Mouse (Mus musculus) embryonic stem cell, embryonic (primary cell): ENCODE data around the gene Gm21983.

Source experiments
- CTCF ChIA-PET, 4 experiments: fragments of 300-600 bp in 2 of 4; fragments of 350-600 bp in 2 of 4; sonication (Branson Sonifier 250); formaldehyde crosslinking; loops; one replicate each; lab custom pipeline; 2022; ENCODE audit warnings: inconsistent platforms in 2 of 4; lab: Charles Lee
- POLR2A ChIA-PET, 4 experiments: fragments of 300-600 bp in 2 of 4; fragments of 350-600 bp in 2 of 4; sonication (Branson Sonifier 250); formaldehyde crosslinking; loops; one replicate each; lab custom pipeline; 2022; ENCODE audit warnings: antibody characterized with exemption in 4 of 4, inconsistent platforms in 1 of 4; lab: Charles Lee

The Gm21983 gene

DNA sequence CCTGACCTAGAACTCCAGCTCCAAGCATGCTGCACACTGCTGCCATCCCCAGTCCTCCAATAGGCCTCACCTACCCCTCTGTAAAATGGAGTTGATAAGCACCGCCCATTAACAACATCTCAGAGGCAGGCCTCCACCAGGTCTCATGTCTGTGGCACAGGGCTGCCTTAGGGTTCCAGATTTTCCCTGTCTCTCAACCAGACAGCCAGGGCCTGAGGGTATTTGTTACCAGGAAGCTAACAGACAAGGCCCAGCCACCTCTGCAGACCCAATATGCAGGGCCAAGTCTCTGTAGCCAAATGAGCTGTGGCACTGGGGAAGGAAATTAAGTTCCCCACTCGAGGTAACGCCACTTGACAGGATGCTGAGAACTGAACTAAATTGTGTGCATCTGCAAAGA is 20.0 kb downstream of the Gm21983 start:
- ChIA-PET POLR2A (interaction anchor here in 3 of 4 experiments (0.8 to 7.2 kb wide), 28 partner anchors 12 to 528 kb away, joined by 3 to 107 read pairs (median 8); partner anchors contain the start of genes Rab4b (in 3 of the 3), BC024978 (in 2 of the 3), Coq8b (in 2 of the 3) and Gm21983 (in 2 of the 3)), CTCF (interaction anchor here in 2 of 4 experiments (0.7 to 2.7 kb wide), 12 partner anchors 18 to 279 kb away, joined by 3 to 54 read pairs (median 5); partner anchors contain the start of genes Gm21983 (in 1 of the 2), Itpkc (in 1 of the 2) and Rab4b (in 1 of the 2))

DNA sequence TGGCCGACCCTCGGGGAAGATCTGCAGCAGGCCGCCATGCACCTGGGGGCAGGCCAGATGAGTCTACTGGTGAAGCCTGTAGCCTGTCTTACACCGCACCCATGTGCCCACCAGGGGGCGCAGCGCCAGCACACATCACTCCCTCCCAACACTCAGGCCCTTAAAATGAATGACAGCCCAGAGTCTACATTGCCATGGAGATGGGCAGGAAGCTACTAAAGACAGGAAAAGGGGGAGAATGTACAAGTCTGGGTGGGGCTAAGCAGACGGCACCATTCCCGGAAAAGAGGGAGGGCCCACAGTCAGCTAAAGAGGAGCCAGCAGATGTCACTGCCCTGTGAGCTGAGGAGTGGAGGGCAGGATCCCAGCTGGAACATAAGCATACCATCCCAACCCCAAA is 21.0 kb downstream of the Gm21983 start:
- ChIA-PET POLR2A (interaction anchor here (0.6 to 7.2 kb wide), 51 partner anchors 9 to 1605 kb away, joined by 3 to 107 read pairs (median 5); partner anchors contain the start of genes BC024978 (in 4 of the 4), Snrpa (in 4 of the 4), Rab4b (in 3 of the 4) and Coq8b (in 2 of the 4)), CTCF (interaction anchor here (0.5 to 3.9 kb wide), 53 partner anchors 14 to 331 kb away, joined by 3 to 54 read pairs (median 4); partner anchors contain the start of genes Coq8b (in 3 of the 4), Rab4b (in 3 of the 4), BC024978 (in 2 of the 4) and Snrpa (in 2 of the 4))

- ChIA-PET CTCF (interaction anchor here (0.5 to 3.9 kb wide), 31 partner anchors 20 to 249 kb away, joined by 3 to 54 read pairs (median 5); partner anchors contain the start of genes Rab4b (in 2 of the 4), BC024978 (in 1 of the 4), Coq8b (in 1 of the 4) and Gm21983 (in 1 of the 4)), POLR2A (interaction anchor here (1.0 to 7.2 kb wide), 35 partner anchors 10 to 327 kb away, joined by 3 to 107 read pairs (median 8); partner anchors contain the start of genes BC024978 (in 4 of the 4), Snrpa (in 4 of the 4), Rab4b (in 3 of the 4) and Coq8b (in 2 of the 4))
These were observed 21.6 kb downstream of the Gm21983 start for GRCm38 (mm10) chr7:27159256-27159655.

DNA sequence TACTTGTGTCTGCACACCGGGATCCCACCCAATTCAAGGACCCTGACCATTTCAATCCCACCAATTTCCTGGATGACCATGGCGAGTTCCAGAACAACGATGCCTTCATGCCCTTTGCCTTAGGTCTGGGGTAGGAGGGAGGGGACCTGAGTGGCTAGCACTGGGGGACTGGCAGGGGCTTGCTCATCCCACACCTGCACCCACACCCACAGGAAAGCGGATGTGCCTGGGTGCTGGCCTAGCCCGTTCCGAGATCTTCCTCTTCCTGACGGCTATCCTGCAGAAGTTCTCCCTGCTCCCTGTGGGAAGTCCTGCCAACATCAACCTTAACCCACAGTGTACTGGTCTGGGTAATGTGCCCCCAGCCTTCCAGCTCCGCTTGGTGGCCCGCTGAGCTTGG is 22.7 kb downstream of the Gm21983 start:
- ChIA-PET CTCF (interaction anchor here in 1 of 4 experiments (2.6 to 3.9 kb wide), 2 partner anchors 21 to 31 kb away, joined by 34 to 54 read pairs; partner anchors contain the start of genes Gm21983 and Rab4b), POLR2A (interaction anchor here in 2 of 4 experiments (1.0 to 7.2 kb wide), 6 partner anchors 16 to 79 kb away, joined by 3 to 107 read pairs (median 16); partner anchors contain the start of genes BC024978 (in 1 of the 2), Gm21983 (in 1 of the 2), Mia (in 1 of the 2) and Rab4b (in 1 of the 2))

GRCm38 (mm10) chr7:27156005-27156404 is 24.9 kb downstream of the Gm21983 start:
- CTCF ChIA-PET = interaction anchor here (0.6 to 2.8 kb wide), 10 partner anchors 23 to 1400 kb away, joined by 3 to 11 read pairs (median 8); partner anchors contain the start of gene Rab4b (in 1 of the 4)
- POLR2A ChIA-PET = interaction anchor here (0.6 to 4.4 kb wide), 32 partner anchors 7 to 211 kb away, joined by 3 to 26 read pairs (median 6); partner anchors contain the start of genes BC024978 (in 3 of the 4), Egln2 (in 3 of the 4), Rab4b (in 3 of the 4) and Snrpa (in 3 of the 4)

- ChIA-PET CTCF (no interaction called here), POLR2A (interaction anchor here in 1 of 4 experiments (0.6 to 0.7 kb wide), 2 partner anchors 9 to 580 kb away, joined by 3 to 4 read pairs; no protein-coding TSS in a partner anchor)
These were observed 27.6 kb downstream of the Gm21983 start, which contains the start of gene Cyp2t4 for GRCm38 (mm10) chr7:27153205-27153764. TSS of gene Cyp2t4 (plus strand) at chr7:27153714.

- CTCF ChIA-PET = interaction anchor here in 2 of 4 experiments (0.6 to 4.4 kb wide), 3 partner anchors 149 to 353 kb away, joined by 3 to 31 read pairs (median 4); no protein-coding TSS in a partner anchor
- POLR2A ChIA-PET = interaction anchor here in 1 of 4 experiments (0.6 kb wide), 1 partner anchor 122 kb away, joined by 3 read pairs; no protein-coding TSS in a partner anchor
These were observed 44.4 kb downstream of the Gm21983 start for GRCm38 (mm10) chr7:27136410-27136996.

GRCm38 (mm10) chr7:27133757-27134156 is 47.1 kb downstream of the Gm21983 start:
- CTCF ChIA-PET = interaction anchor here in 3 of 4 experiments (0.6 to 4.4 kb wide), 9 partner anchors 16 to 152 kb away, joined by 3 to 31 read pairs (median 4); partner anchors contain the start of genes Egln2 (in 1 of the 3) and Rab4b (in 1 of the 3)
- POLR2A ChIA-PET = interaction anchor here in 3 of 4 experiments (0.6 to 1.8 kb wide), 6 partner anchors 26 to 864 kb away, joined by 3 to 9 read pairs (median 4); partner anchors contain the start of genes BC024978 (in 1 of the 3), Rab4b (in 1 of the 3) and Snrpa (in 1 of the 3)

- ChIA-PET CTCF (interaction anchor here (0.6 to 4.4 kb wide), 20 partner anchors 18 to 803 kb away, joined by 3 to 31 read pairs (median 4); partner anchors contain the start of genes Coq8b (in 1 of the 4) and Rab4b (in 1 of the 4)), POLR2A (interaction anchor here in 3 of 4 experiments (1.0 to 1.8 kb wide), 7 partner anchors 27 to 152 kb away, joined by 3 to 9 read pairs (median 4); partner anchors contain the start of genes BC024978 (in 1 of the 3), Numbl (in 1 of the 3), Rab4b (in 1 of the 3) and Snrpa (in 1 of the 3))
These were observed 47.7 kb downstream of the Gm21983 start for GRCm38 (mm10) chr7:27133156-27133555.

DNA sequence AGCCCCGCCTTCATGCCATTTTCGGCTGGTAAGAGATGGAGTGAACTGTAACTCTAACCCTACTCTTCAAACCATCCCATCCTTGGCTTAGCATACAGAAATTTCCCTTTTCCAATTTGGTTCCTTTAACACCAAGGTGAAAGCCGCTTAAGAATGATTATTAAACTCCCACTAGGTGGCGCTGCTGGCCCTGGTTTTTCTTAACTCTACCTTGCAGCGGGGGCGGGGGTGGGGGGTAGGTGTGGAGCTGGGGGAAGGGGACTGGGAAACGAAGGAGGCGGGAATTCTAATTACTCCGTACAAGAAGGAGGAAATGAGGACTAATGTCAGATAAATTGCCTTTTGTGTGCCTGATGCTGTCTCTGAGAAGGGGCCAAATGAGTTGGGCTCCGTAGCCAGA is 48.3 kb downstream of the Gm21983 start:
- CTCF ChIA-PET = interaction anchor here (0.5 to 4.4 kb wide), 21 partner anchors 18 to 803 kb away, joined by 3 to 31 read pairs (median 4); partner anchors contain the start of genes Coq8b (in 1 of the 4) and Rab4b (in 1 of the 4)
- POLR2A ChIA-PET = interaction anchor here in 3 of 4 experiments (0.6 to 1.8 kb wide), 9 partner anchors 27 to 153 kb away, joined by 3 to 9 read pairs (median 3); partner anchors contain the start of genes BC024978 (in 1 of the 3), Numbl (in 1 of the 3), Rab4b (in 1 of the 3) and Snrpa (in 1 of the 3)

DNA sequence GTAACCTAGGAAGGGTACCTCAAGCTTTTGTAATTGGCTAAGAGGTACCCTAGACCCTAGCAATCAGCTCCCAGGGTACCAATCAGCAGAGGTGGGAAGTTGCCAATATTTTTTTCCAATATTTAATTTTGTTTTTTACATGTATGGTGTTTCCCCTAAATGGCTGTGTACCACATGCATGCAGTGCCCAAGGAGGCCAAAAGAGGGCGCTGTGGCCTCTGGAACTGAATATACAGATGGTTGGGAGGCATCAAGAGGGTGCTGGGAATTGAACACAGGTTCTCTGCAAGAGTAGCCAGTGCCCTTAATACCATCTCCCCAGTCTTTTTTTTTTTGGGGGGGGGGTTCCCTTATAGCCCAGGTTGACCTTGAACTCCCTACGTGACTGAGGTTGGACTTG is 49.5 kb downstream of the Gm21983 start:
- POLR2A ChIA-PET = interaction anchor here in 3 of 4 experiments (0.5 to 1.9 kb wide), 4 partner anchors 24 to 154 kb away, joined by 3 to 5 read pairs (median 3); no protein-coding TSS in a partner anchor
- CTCF ChIA-PET = interaction anchor here (0.6 to 2.1 kb wide), 6 partner anchors 24 to 1260 kb away, joined by 3 to 12 read pairs (median 4); no protein-coding TSS in a partner anchor

DNA sequence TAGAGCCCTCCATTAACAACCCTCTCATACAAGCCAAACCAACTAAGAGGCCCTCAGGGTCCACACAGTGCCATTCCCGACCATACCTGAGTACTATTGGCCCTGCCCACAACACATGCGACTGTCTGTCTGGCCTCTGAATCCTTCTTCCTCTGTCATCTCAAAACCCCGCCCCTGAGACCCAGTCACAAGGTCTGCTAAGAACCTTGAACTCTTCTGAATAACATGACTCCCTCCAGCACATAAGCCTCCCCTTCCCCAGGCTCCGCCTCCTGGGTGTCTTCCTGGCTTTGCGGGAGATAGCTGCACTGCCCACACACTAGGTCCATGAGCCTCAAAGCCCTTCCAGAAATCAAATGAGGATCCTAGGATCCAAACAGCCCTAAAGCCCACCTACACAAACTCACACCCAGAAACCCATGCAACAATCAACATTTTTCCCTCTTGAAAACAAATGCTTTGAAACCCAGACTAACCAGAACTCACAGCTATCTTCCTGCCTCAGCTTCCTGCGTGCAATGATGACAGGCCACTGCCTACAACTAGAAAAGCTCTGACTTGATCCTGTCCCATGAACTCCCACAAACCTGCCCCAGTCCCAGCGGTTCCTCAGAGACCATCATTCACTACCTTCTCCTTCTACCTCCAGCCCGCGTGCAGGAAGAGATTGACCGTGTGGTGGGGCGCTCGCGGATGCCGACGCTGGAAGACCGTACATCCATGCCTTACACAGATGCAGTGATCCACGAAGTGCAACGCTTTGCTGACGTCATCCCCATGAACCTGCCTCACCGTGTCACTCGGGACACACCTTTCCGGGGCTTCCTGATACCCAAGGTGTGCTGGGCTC is 50.1 kb downstream of the Gm21983 start:
- POLR2A ChIA-PET = interaction anchor here in 3 of 4 experiments (0.5 to 1.9 kb wide), 6 partner anchors 18 to 155 kb away, joined by 3 to 5 read pairs (median 3); partner anchors contain the start of gene Rab4b (in 1 of the 3)

DNA sequence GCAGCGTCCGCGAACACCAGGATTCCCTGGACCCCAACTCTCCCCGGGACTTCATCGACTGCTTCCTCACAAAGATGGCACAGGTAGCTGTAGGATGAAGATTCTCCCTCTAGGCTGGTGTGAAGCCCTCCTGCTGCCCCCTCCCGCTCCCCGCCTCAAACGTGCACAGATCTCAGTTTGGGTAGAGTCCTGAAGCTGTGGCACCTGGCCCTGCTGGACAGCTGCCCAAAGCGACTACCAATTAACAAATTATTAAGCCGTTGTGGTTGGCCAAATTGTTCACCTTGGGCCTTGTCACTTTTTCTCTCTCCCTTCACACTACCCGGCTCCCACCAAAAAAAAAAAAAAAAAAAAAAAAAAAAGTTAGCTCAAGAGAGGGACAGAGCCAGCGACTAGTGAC is 51.1 kb downstream of the Gm21983 start:
- ChIA-PET POLR2A (interaction anchor here in 2 of 4 experiments (1.1 to 1.9 kb wide), 3 partner anchors 127 to 156 kb away, joined by 3 to 5 read pairs (median 3); no protein-coding TSS in a partner anchor), CTCF (interaction anchor here in 3 of 4 experiments (0.5 to 2.1 kb wide), 10 partner anchors 83 to 882 kb away, joined by 3 to 19 read pairs (median 4); no protein-coding TSS in a partner anchor)

More for the DNA sequence above, 50.1 kb downstream of the Gm21983 start:
- CTCF ChIA-PET = interaction anchor here (0.5 to 2.1 kb wide), 15 partner anchors 59 to 1575 kb away, joined by 3 to 19 read pairs (median 4); no protein-coding TSS in a partner anchor

DNA sequence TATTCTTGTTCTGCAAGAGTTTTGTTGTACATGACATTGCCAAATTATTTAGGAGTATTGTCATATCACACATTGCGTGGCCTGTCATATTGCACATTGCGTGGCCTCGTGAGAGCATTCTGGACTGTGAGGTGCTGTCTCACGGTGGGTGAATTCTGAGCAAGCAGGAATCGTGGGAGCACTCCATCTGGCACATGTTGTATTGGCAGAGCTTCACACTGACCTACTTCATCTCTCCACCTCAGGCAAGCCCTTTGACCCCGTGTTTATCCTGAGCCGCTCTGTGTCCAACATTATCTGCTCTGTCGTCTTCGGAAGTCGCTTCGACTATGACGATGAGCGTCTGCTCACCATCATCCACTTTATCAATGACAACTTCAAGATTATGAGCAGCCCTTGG is 51.9 kb downstream of the Gm21983 start:
- CTCF ChIA-PET = interaction anchor here in 1 of 4 experiments (2.1 kb wide), 1 partner anchor 156 kb away, joined by 19 read pairs; no protein-coding TSS in a partner anchor
- POLR2A ChIA-PET = interaction anchor here in 1 of 4 experiments (1.3 kb wide), 1 partner anchor 127 kb away, joined by 3 read pairs; no protein-coding TSS in a partner anchor

- CTCF ChIA-PET = no interaction called here
- POLR2A ChIA-PET = no interaction called here
These were observed 52.7 kb downstream of the Gm21983 start for GRCm38 (mm10) chr7:27128162-27128561.
